Mouse (Mus musculus): ENCODE results near the gene Scaf4. TPM values are rescaled to one million over a fixed set of nuclear protein-coding genes. Genes with fewer than 3 reads are reported as not detected.

The Scaf4 gene
- total RNA-seq, 2 experiments from 2014 or later: 40.2 to 46.7 TPM

DNA sequence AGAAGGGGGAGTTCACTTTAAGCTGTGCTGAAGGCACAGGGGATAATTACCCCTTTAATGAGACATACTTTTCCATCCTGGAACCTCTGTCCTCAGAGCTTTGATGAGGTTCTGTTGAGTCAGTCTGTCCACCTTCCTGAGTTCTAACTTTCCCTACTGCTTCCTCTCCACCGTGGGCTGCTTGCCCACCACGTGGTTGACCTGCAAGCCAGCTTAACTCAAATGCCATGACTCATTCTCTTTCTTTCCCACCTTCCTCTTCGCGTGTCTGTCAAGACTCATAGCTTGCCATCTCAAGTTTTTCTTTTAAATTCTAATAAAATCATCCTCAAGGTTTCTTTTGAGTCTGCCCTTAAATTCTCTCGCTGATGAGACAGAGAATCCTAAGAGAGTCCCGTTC, 103.3 kb downstream of the Scaf4 start:
- no peak for DNase-seq (ENCODE audit: extremely low spot score in 1 of 2, low spot score in 2 of 2)
- intact Hi-C loops (cut with DNase I): no loop called here

DNA sequence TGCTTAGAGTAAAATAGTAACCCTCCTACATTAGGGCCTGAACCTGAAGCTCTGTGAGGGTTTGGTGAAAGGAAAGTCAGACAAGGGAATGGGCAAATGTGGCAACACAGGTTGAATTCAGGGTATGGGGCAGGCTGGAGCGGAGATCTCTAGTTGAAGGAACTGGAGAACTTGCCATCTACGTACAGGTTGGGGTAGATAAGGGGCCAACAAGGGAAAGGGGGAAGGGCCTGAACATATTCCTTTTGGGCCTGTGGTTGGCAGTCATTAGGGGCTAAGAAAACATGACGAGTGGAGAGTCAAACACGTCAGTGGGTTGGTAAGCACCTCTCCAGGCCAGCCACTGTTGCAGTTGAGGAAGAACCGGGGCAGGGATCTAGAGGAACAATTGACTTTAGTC, 104.4 kb downstream of the Scaf4 start:
- no peak for DNase-seq (ENCODE audit: extremely low spot score in 1 of 2, low spot score in 2 of 2)
- intact Hi-C loops (cut with DNase I): no loop called here

DNA sequence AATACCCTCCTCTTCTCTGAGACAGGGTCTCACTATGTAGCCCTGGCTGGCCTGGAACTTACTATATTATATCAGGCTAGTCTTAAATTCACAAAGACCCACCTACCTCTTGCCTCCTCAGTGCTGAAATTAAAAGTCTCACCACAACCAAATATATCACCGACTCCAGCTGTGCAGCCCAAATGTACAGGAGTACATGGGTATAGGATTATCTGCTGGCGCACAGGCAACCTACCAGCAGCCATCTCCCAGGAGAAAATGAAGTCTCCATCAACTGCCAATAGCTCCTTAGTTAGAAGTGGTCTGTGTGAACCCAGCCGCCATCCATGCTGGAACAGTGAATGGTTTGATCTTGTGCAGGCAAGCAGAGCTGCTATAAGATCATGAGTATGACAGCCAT, 105.9 kb downstream of the Scaf4 start:
- no peak for DNase-seq (ENCODE audit: extremely low spot score in 1 of 2, low spot score in 2 of 2)
- intact Hi-C loops (cut with DNase I): no loop called here

DNA sequence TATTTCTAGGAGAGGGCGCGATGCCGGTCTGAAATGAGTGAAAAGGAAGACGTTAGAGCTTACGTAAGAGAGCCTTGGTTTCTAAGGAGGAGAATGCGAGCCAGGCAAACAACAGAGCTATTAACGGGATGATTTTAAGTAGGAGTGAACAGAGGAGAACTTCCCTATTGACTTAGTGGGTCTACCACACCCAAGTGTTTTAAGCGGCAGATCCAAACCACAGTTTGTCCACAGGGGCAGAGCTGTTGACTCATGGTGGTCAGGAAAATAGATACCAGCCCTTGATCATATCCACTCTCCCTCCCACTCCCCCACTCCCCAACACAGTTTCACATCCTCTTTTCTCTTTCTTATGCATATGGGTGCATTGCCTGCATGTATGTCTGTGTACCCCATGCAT, 106.9 kb downstream of the Scaf4 start:
- DNase-seq (ENCODE audit: extremely low spot score in 1 of 2, low spot score in 2 of 2): no peak
- intact Hi-C loops (cut with DNase I): no loop called here

DNA sequence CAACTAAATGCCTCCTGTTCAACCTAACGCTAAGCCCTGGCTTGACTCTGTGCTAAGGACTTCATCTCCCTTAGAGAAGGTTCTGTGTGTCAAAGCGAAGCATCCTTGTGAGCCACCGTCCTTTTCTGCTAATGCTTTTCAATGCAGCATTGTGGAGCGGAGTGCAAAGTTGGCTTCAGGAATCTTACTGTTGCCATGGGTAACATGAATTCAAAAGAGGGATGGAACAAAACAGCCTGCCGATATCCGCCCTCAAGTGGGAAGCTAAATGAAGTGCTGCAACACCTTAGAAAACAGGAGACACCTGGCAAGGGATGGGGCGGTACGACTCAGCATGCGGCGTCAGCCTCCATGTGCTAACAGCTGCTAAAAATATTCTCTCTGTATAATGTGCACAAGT, 107.8 kb downstream of the Scaf4 start:
- intact Hi-C loops (cut with DNase I): no loop called here
- peak in 1 of 2 experiments; percentile 59 for DNase-seq (ENCODE audit: extremely low spot score in 1 of 2, low spot score in 2 of 2)

Other genes starting within 250 kb of the Scaf4 start
- 10 to 100 TPM; 84.7 to 95.1 TPM for gene Tiam1, start 140.7 kb downstream of the Scaf4 start, total RNA-seq (2021)
- 100 to 1,000 TPM; 354 to 355 TPM for gene Sod1, start 63.7 kb downstream of the Scaf4 start, total RNA-seq (2021)
- 1 to 10 TPM; 8.7 TPM for gene Hunk, start 101.5 kb upstream of the Scaf4 start, total RNA-seq (2021)

Data from left cerebral cortex, postnatal 10 days (tissue).